Mouse (Mus musculus) MEL (cell line): ENCODE measurements at regions not wholly inside any gene's neighbourhood (a gene's known extent, or its start where the extent isn't known, plus 50 kb on each side); places are given as distances from the start of the nearest gene placed in this dataset.

Experiments used
- CHD1 ChIP-seq: IDR thresholded peaks from 2 replicates; pipeline ENCODE4 v1.6.1; 2012; ENCODE audit warnings: low read depth, mild to moderate bottlenecking, inconsistent platforms, low read length, improper control_type of control experiment
- CTCF ChIP-seq, 3 experiments: IDR thresholded peaks in 2 of 3; conservative IDR thresholded peaks in 1 of 3; 2 replicates each; pipeline ENCODE4 v1.5.1; 2011 to 2012; ENCODE audit warnings: low read length in 3 of 3, low read depth in 2 of 3, mild to moderate bottlenecking in 2 of 3, improper control_type of control experiment in 1 of 3, inconsistent platforms in 1 of 3, mixed read lengths in 1 of 3, moderate library complexity in 1 of 3; ENCODE audit not compliant: control insufficient read depth in 1 of 3, insufficient read depth in 1 of 3, poor library complexity in 1 of 3, severe bottlenecking in 1 of 3
- EP300 ChIP-seq, 2 experiments: IDR thresholded peaks; 2 replicates each; pipeline ENCODE4 v1.6.1; 2011; ENCODE audit warnings: improper control_type of control experiment in 2 of 2, low read length in 2 of 2, low read depth in 1 of 2, mild to moderate bottlenecking in 1 of 2
- GABPA ChIP-seq: IDR thresholded peaks from 2 replicates; pipeline ENCODE4 v1.6.1; 2012; ENCODE audit warnings: low read depth, mild to moderate bottlenecking, inconsistent platforms, low read length, improper control_type of control experiment, moderate library complexity
- MXI1 ChIP-seq: IDR thresholded peaks from 2 replicates; pipeline ENCODE4 v1.6.1; 2011; ENCODE audit warnings: mild to moderate bottlenecking, low read depth, low read length, improper control_type of control experiment
- POLR2A ChIP-seq, 2 experiments: IDR thresholded peaks; 2 replicates each; pipeline ENCODE4 v1.6.1; 2011 to 2012; ENCODE audit warnings: low read length in 2 of 2, mild to moderate bottlenecking in 2 of 2, control low read depth in 1 of 2, improper control_type of control experiment in 1 of 2, low read depth in 1 of 2, moderate library complexity in 1 of 2; ENCODE audit not compliant: control insufficient read depth in 1 of 2, insufficient read depth in 1 of 2, poor library complexity in 1 of 2
- POLR2AphosphoS2 ChIP-seq: IDR thresholded peaks from 2 replicates; pipeline ENCODE4 v1.6.1; 2011; ENCODE audit warnings: low read length, improper control_type of control experiment
- POLR2AphosphoS5 ChIP-seq: IDR thresholded peaks from 2 replicates; pipeline ENCODE4 v1.6.1; 2012; ENCODE audit warnings: low read depth, borderline replicate concordance, mild to moderate bottlenecking, inconsistent platforms, low read length, moderate library complexity, mixed read lengths
- TBP ChIP-seq: IDR thresholded peaks from 2 replicates; pipeline ENCODE4 v1.8.0; 2011; ENCODE audit warnings: low read depth, low read length, improper control_type of control experiment

GRCm38 (mm10) chr17:4941286-4941800 lies 52.8 kb upstream of the Arid1b start:
- no peak for TF ChIP-seq CTCF (IDR thresholded peaks at IDR 0.05 in 2 of 3, conservative IDR thresholded peaks at IDR 0.05 in 1 of 3; ENCODE audit: control insufficient read depth in 1 of 3, insufficient read depth in 1 of 3, low read depth in 2 of 3, low read length in 3 of 3, poor library complexity in 1 of 3, severe bottlenecking in 1 of 3)
- no peak for TF ChIP-seq GABPA
- TF ChIP-seq EP300 (IDR thresholded peaks at IDR 0.05; ENCODE audit: low read depth in 1 of 2, low read length in 2 of 2) = no peak
- TF ChIP-seq MXI1 = no peak
- TF ChIP-seq CHD1 = no peak
- no peak for TF ChIP-seq TBP
- no peak for TF ChIP-seq POLR2AphosphoS2
- no peak for TF ChIP-seq POLR2A (IDR thresholded peaks at IDR 0.05; ENCODE audit: control insufficient read depth in 1 of 2, insufficient read depth in 1 of 2, low read depth in 1 of 2, low read length in 2 of 2, poor library complexity in 1 of 2)
- TF ChIP-seq POLR2AphosphoS5 = no peak
